Mouse (Mus musculus) kidney, embryonic 15.5 days (tissue): ENCODE measurements around the gene Mycbp. TPM values are rescaled to one million over a fixed set of nuclear protein-coding genes. Genes with fewer than 3 reads are reported as not detected.
"Not testable (repeated sequence)": the region's sequence is repeated elsewhere in the genome, so short reads cannot be mapped to it uniquely, and the experiment has no call there.

Experiments used
- ATAC-seq: fragments of 200-750 bp; cut with Nextera tagmentation; replicated peaks from 2 replicates; pipeline ENCODE4 v1.8.0; 2017; ENCODE audit warnings: moderate TSS enrichment; ENCODE audit not compliant: low FRiP score
- H3K27ac ChIP-seq: fragments of 300-500 bp; sonication (generic); 2 replicates; pipeline ENCODE4 v1.5.1; 2015; ENCODE audit warnings: mild to moderate bottlenecking, inconsistent platforms
- H3K27me3 ChIP-seq: fragments of 300-500 bp; sonication (generic); 2 replicates; pipeline ENCODE4 v1.6.1; 2015; ENCODE audit warnings: inconsistent platforms
- H3K36me3 ChIP-seq: fragments of 300-500 bp; sonication (generic); 2 replicates; pipeline ENCODE4 v1.6.1; 2015; ENCODE audit warnings: inconsistent platforms
- H3K4me1 ChIP-seq: fragments of 300-500 bp; sonication (generic); 2 replicates; pipeline ENCODE4 v1.6.1; 2015; ENCODE audit warnings: inconsistent platforms
- H3K4me2 ChIP-seq: fragments of 300-500 bp; sonication (generic); 2 replicates; pipeline ENCODE4 v1.6.1; 2015; ENCODE audit warnings: moderate library complexity, mild to moderate bottlenecking, inconsistent platforms
- H3K4me3 ChIP-seq: fragments of 300-500 bp; sonication (generic); replicated peaks from 2 replicates; pipeline ENCODE4 v1.5.1; 2015; ENCODE audit warnings: mild to moderate bottlenecking, inconsistent platforms
- H3K9ac ChIP-seq: fragments of 300-500 bp; sonication (generic); 2 replicates; pipeline ENCODE4 v1.6.1; 2015; ENCODE audit warnings: mild to moderate bottlenecking, inconsistent platforms
- H3K9me3 ChIP-seq: fragments of 300-500 bp; sonication (generic); replicated peaks from 2 replicates; pipeline ENCODE4 v1.6.1; 2016; ENCODE audit warnings: inconsistent platforms
- WGBS: fragments of 180-500 bp; shearing (Covaris S2); methylation state at CpG from one replicate; pipeline ENCODE4 v1.1.7; 2015; ENCODE audit warnings: mixed read lengths; 5-methylcytosine and 5-hydroxymethylcytosine counted together
- polyA plus RNA-seq: library from polyadenylated mRNA; unstranded; fragments of >200 nt; fragmentation: Nextera tagmentation; extraction: Ambion mirVana; gene quantifications from 2 replicates; pipeline ENCODE4 v1.2.1, GENCODE M21; 2015

Mycbp gene
- polyA plus RNA-seq, 1 experiment from 2014 or later: 66.5 TPM

GRCm38 (mm10) chr4:123912431-123912830 is 7.8 kb downstream of the Mycbp start:
- H3K36me3 ChIP-seq: peaks cover 50% of the 10 kb centered on the region
- H3K27me3 ChIP-seq: no peaks in the 10 kb centered on the region
- 63% methylated on average over 2 of the region's 2 CpGs for WGBS
- H3K4me3 ChIP-seq: no peak overlapping the region
- no peaks in the 10 kb centered on the region for H3K9me3 ChIP-seq
- no peak for ATAC-seq
- peaks cover 10% of the 10 kb centered on the region for H3K4me1 ChIP-seq
- no peak overlapping the region for H3K27ac ChIP-seq
- no peak overlapping the region for H3K4me2 ChIP-seq
- no peak overlapping the region for H3K9ac ChIP-seq

- H3K4me2 ChIP-seq: peak within 1 kb of the TSS; percentile 88
- H3K27ac ChIP-seq: peak within 1 kb of the TSS; percentile 91
- no peaks in the 10 kb centered on the region for H3K27me3 ChIP-seq
- ATAC-seq: peak; percentile 99
- H3K36me3 ChIP-seq: peaks cover 39% of the 10 kb centered on the region
- H3K9me3 ChIP-seq: no peaks in the 10 kb centered on the region
- peak within 1 kb of the TSS; percentile 87 for H3K9ac ChIP-seq
- 1% methylated on average over 48 of the region's 49 CpGs for WGBS
- H3K4me1 ChIP-seq: peaks cover 20% of the 10 kb centered on the region
- peak within 1 kb of the TSS; percentile 99 for H3K4me3 ChIP-seq
Observed at GRCm38 (mm10) chr4:123916748-123917547, 12.3 kb downstream of the Mycbp start, which contains the start of gene Rragc. TSS of gene Rragc (plus strand) at chr4:123917446.

- Histone ChIP-seq H3K9me3 (no peaks in the 10 kb centered on the region), H3K27ac (peak within 1 kb of the TSS; percentile 91), H3K4me2 (peak within 1 kb of the TSS; percentile 88), H3K36me3 (peaks cover 39% of the 10 kb centered on the region), H3K4me3 (peak within 1 kb of the TSS; percentile 99), H3K4me1 (peaks cover 20% of the 10 kb centered on the region), H3K9ac (peak within 1 kb of the TSS; percentile 87), H3K27me3 (no peaks in the 10 kb centered on the region)
- peak; percentile 77 for ATAC-seq
- under 1% methylated on average over 61 of the region's 63 CpGs for WGBS
Observed at GRCm38 (mm10) chr4:123917548-123918140, 13.0 kb downstream of the Mycbp start, which contains the start of gene 4930535I16Rik. TSS of gene 4930535I16Rik (minus strand) at chr4:123918022.

GRCm38 (mm10) chr4:123918851-123919250 is 14.2 kb downstream of the Mycbp start:
- Histone ChIP-seq H3K27me3 (no peaks in the 10 kb centered on the region), H3K9ac (0 out of 2 replicates have a peak overlapping the region, but pooled peaks have one; percentile 87), H3K4me3 (peak overlapping the region; percentile 99), H3K36me3 (peaks cover 38% of the 10 kb centered on the region), H3K4me2 (peak overlapping the region; percentile 88), H3K27ac (no peak overlapping the region), H3K9me3 (no peaks in the 10 kb centered on the region), H3K4me1 (peaks cover 20% of the 10 kb centered on the region)
- no peak for ATAC-seq
- 77% methylated on average over 2 of the region's 2 CpGs for WGBS

- no peak for ATAC-seq
- 86% methylated on average over 4 of the region's 4 CpGs for WGBS
Observed at GRCm38 (mm10) chr4:123921055-123921565, 16.5 kb downstream of the Mycbp start.

GRCm38 (mm10) chr4:123927961-123928360 is 23.3 kb downstream of the Mycbp start:
- Histone ChIP-seq H3K27me3 (no peaks in the 10 kb centered on the region), H3K4me2 (no peak overlapping the region)
- ATAC-seq: 0 out of 2 replicates have a peak, but pooled peaks have one; percentile 46

More at GRCm38 (mm10) chr4:123921055-123921565, 16.5 kb downstream of the Mycbp start:
- Histone ChIP-seq H3K4me2 (no peak overlapping the region), H3K9ac (no peak overlapping the region), H3K27ac (no peak overlapping the region), H3K27me3 (no peaks in the 10 kb centered on the region), H3K4me1 (peaks cover 15% of the 10 kb centered on the region), H3K4me3 (no peak overlapping the region), H3K9me3 (no peaks in the 10 kb centered on the region), H3K36me3 (peaks cover 54% of the 10 kb centered on the region)

GRCm38 (mm10) chr4:123929994-123930393 is 25.4 kb downstream of the Mycbp start:
- 90% methylated on average over 4 of the region's 4 CpGs for WGBS
- Histone ChIP-seq H3K27ac (no peak overlapping the region), H3K27me3 (no peaks in the 10 kb centered on the region), H3K9me3 (no peaks in the 10 kb centered on the region), H3K4me2 (no peak overlapping the region), H3K4me3 (no peak overlapping the region), H3K36me3 (peaks cover 92% of the 10 kb centered on the region), H3K4me1 (no peaks in the 10 kb centered on the region), H3K9ac (no peak overlapping the region)
- no peak for ATAC-seq

More at GRCm38 (mm10) chr4:123927961-123928360, 23.3 kb downstream of the Mycbp start:
- H3K36me3 ChIP-seq: peaks cover 93% of the 10 kb centered on the region
- no peak overlapping the region for H3K4me3 ChIP-seq
- H3K9ac ChIP-seq: no peak overlapping the region
- no peaks in the 10 kb centered on the region for H3K9me3 ChIP-seq
- H3K27ac ChIP-seq: no peak overlapping the region
- no peaks in the 10 kb centered on the region for H3K4me1 ChIP-seq

- no peak for ATAC-seq
- Histone ChIP-seq H3K4me2 (no peak overlapping the region), H3K27me3 (no peaks in the 10 kb centered on the region), H3K9ac (no peak overlapping the region), H3K4me1 (no peaks in the 10 kb centered on the region), H3K36me3 (peaks cover 78% of the 10 kb centered on the region), H3K4me3 (no peak overlapping the region), H3K27ac (no peak overlapping the region), H3K9me3 (no peaks in the 10 kb centered on the region)
- WGBS: 89% methylated on average over 4 of the region's 4 CpGs
Observed at GRCm38 (mm10) chr4:123934306-123934705, 29.7 kb downstream of the Mycbp start.

- Histone ChIP-seq H3K27ac (no peak overlapping the region), H3K4me3 (no peak overlapping the region), H3K4me1 (no peaks in the 10 kb centered on the region), H3K9ac (no peak overlapping the region), H3K36me3 (peaks cover 61% of the 10 kb centered on the region), H3K4me2 (no peak overlapping the region), H3K9me3 (no peaks in the 10 kb centered on the region), H3K27me3 (no peaks in the 10 kb centered on the region)
- no peak for ATAC-seq
- WGBS: 96% methylated on average over 7 of the region's 7 CpGs
Observed at GRCm38 (mm10) chr4:123936059-123936458, 31.4 kb downstream of the Mycbp start.

GRCm38 (mm10) chr4:123939838-123940237 is 35.2 kb downstream of the Mycbp start:
- 3% methylated on average over 4 of the region's 4 CpGs for WGBS
- no peak overlapping the region for H3K4me3 ChIP-seq
- no peak overlapping the region for H3K27ac ChIP-seq
- ATAC-seq: no peak
- H3K27me3 ChIP-seq: no peaks in the 10 kb centered on the region
- H3K9ac ChIP-seq: no peak overlapping the region
- no peaks in the 10 kb centered on the region for H3K9me3 ChIP-seq
- H3K36me3 ChIP-seq: peaks cover 28% of the 10 kb centered on the region
- no peaks in the 10 kb centered on the region for H3K4me1 ChIP-seq
- H3K4me2 ChIP-seq: no peak overlapping the region

- not testable (repeated sequence) for ATAC-seq
- H3K36me3 ChIP-seq: peaks cover 18% of the 10 kb centered on the region
Observed at GRCm38 (mm10) chr4:123940878-123941277, 36.2 kb downstream of the Mycbp start.

GRCm38 (mm10) chr4:123946701-123947100 is 42.1 kb downstream of the Mycbp start:
- no peak overlapping the region for H3K27ac ChIP-seq
- H3K9ac ChIP-seq: no peak overlapping the region
- no peaks in the 10 kb centered on the region for H3K36me3 ChIP-seq
- 85% methylated on average over 4 of the region's 4 CpGs for WGBS
- no peaks in the 10 kb centered on the region for H3K4me1 ChIP-seq
- no peak overlapping the region for H3K4me3 ChIP-seq
- no peaks in the 10 kb centered on the region for H3K9me3 ChIP-seq
- no peak for ATAC-seq
- peaks cover 21% of the 10 kb centered on the region; the same call in 1 of the 2 replicates for H3K27me3 ChIP-seq
- H3K4me2 ChIP-seq: no peak overlapping the region

More at GRCm38 (mm10) chr4:123940878-123941277, 36.2 kb downstream of the Mycbp start:
- not testable (repeated sequence) for H3K4me3 ChIP-seq, H3K9ac ChIP-seq, H3K4me2 ChIP-seq, H3K27ac ChIP-seq, H3K4me1 ChIP-seq, H3K9me3 ChIP-seq, H3K27me3 ChIP-seq
- 59% methylated on average over 7 of the region's 7 CpGs for WGBS
